Mouse (Mus musculus): ENCODE data around the gene Srbd1.

The Srbd1 gene

DNA sequence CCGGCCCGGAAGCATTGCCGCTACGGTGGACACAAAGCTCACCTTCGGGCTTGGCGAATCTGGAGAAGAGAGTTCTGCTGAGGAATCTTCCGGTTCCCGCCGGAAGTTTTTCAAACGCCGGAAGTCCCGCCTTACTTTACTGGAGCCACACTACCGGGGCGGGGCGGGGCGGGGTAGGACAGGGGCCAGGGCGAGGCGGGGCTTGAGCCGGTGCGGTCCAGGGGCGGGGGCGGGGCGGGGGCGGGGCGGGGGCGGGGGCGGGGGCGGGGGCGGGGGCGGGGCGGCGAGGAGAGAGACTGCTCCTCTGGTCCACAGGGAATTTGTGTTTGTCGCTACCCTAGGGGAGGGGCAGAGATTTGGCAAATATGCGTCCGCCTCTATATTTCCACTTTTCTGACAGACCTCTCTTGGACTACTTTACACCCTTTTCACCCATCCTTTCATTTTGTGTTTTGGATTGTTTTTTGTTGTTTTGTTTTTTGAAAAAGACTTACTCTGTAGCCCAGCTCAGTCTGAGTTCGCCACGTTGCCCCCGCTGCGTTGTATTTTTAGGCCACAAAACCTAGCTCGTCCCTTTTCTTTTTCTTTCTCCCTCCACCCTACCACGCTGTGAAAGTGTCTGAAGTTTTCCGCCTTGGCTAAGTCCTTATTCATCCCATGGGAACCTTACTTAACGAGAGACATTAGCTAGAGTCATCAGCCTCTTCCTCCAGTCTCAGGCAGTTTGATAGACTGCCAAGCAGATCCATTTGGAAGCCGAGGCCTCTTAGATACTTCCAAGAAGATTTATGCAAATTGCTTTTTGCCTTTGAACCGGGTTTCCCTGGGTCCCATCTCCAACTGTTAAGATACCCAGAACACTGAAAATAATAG lies at the start of gene Srbd1:
TSS of gene Srbd1 (minus strand) at position 97 of the 873 bp plus-strand sequence.
- in situ Hi-C loops (cut with MboI, MseI), result loop anchor here (25.0 kb wide), 1 partner anchor 1183 kb away; the partner anchor contains the start of gene Ppm1b

DNA sequence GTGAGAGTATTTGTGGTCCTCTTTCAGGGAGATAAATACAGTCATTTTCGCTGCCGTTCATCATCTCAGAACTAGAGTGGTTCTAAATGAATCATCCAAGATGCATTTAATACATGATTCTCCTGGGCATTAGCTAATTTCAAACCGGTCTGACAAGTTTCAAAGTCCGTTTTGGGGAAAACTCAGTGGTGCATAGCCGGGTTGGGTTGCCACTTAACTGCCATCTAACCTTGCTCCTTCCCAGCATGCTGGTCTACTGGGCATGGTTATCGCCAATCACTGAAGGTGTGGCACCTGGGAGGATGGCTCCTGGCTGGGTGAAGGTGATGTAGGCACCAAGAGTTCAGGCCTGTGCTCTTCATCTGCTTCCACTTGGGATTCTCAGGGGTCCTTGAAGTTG lies 49.0 kb upstream of the Srbd1 start:
- in situ Hi-C loops (cut with MboI, MseI), result no loop called here

DNA sequence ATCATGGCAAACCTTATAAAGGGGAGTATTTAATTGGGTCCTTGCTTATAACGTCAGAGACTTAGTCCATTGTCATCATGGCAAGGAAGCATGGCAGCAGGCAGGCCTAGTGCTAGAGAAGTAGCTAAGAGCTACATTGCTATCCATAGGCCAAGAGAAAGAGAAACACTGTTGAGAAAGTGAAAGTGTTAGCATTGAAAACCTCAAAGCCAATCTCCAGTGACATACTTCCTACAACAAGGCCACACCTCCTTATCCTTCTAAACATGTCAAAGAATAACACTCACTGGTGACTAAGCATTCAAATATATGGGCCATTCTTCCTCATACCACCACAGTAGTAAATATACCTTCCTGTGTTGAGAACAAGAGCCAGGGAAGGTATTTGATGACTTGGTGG lies 42.8 kb upstream of the Srbd1 start:
- in situ Hi-C loops (cut with MboI, MseI), result no loop called here

DNA sequence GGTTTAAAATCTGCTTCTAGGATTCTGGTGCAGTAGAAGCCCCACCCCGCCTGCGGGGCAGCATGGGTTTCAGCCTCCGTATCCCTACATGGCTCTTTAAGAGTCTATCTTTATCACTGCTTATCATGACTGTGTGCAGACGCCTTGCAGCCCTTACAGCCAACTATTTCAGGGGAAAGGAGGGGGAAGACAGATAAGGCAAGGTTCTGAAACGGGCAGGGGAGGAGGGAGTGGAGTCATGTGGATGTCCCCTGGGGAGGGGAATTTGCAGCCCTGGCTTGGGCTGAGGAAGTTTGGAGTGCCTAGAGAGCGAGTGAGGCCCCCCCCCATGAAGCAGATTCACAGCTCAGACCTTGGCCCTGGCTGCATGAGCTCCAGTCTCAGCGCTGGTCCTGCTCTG lies 40.6 kb upstream of the Srbd1 start:
- in situ Hi-C loops (cut with MboI, MseI), result no loop called here

DNA sequence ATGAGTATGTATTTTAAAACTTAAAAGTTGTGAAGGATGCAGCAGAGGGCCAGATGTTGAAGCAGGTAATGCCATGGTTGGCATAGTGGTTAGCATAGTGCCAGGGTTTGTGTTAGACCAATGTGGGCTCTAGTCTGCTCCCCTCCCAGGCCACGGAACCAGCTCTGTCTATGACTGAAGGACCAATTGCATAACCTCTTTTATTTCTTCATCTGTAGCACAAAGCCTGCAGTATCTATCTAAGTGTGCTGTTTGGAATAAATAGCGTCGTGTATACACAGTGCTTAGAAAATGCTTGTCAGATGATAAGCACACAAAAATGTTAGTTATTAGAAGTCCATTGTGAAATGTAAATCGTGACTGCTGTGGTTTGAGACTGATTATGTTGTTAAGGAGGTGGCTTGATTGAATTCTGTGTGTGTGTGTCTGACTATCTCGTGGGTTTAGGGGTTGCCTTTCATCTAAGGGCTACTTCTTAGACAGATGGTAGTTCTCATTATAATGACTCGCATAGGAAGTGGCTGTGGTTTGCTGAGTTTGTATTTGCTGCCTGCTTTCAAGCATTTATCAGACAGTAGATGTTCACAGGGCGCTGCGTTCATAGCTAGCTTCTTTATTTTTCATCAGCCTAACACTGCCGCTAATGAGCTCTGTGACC lies 39.7 kb upstream of the Srbd1 start:
- in situ Hi-C loops (cut with MboI, MseI), result no loop called here

DNA sequence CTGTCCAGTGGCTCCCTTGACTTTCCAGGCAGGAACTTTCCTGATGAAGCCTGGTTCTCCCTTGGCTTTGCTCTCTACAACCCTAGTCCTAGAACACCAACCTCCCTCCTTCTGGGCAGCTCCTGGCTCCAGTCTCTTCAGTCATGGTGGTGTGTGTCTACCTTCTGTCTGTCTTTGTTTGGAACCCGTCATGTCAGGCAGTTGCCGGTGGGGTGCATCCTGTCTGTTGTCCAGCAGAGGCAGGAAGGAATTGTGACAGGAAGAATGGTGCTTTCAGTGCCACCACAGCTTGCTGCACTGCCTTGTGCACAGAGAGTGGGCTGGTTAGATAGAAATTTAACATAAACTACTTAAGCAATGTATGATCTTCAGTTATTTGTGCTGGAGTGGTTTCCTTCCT lies 38.8 kb upstream of the Srbd1 start:
- in situ Hi-C loops (cut with MboI, MseI), result no loop called here

DNA sequence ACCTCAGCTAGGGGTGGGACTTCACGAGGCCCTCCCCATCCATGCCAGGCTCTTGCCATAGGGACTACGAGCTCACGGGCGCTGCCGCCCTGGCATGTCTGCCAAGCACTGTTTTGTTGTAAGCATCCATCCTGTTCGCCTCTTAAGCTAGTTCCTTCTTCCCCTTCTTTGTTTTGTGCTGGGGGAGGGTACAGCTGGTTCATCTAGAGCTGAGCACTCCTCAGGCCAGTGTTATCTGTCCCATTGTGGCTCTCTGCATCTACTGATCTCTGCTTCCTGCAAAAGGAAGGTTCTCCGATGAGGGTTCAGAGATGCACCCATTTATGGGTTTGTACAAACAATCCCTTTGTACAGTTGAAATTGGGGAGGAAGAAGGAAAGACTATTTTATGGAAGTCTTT lies 31.7 kb upstream of the Srbd1 start:
- in situ Hi-C loops (cut with MboI, MseI), result no loop called here

DNA sequence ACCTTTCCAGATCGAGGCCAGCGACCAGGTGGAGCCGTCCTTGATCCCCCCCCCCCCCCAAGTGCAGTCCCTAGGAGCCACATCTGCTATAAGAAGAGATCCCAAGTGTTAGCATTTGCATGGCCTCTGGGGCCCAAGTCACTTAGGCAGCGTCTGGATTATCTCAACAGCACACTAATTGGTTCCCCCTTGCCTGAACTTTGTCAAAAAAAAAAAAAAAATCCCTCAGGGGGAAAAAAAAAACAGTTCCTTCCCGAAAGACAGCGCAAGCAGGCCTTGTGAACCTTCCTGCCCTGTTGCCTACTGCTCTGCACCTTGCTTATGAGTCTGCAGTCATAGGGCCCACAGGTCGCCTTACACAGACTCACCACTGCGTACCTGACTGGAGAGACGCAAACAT lies 30.5 kb upstream of the Srbd1 start:
- in situ Hi-C loops (cut with MboI, MseI), result no loop called here

DNA sequence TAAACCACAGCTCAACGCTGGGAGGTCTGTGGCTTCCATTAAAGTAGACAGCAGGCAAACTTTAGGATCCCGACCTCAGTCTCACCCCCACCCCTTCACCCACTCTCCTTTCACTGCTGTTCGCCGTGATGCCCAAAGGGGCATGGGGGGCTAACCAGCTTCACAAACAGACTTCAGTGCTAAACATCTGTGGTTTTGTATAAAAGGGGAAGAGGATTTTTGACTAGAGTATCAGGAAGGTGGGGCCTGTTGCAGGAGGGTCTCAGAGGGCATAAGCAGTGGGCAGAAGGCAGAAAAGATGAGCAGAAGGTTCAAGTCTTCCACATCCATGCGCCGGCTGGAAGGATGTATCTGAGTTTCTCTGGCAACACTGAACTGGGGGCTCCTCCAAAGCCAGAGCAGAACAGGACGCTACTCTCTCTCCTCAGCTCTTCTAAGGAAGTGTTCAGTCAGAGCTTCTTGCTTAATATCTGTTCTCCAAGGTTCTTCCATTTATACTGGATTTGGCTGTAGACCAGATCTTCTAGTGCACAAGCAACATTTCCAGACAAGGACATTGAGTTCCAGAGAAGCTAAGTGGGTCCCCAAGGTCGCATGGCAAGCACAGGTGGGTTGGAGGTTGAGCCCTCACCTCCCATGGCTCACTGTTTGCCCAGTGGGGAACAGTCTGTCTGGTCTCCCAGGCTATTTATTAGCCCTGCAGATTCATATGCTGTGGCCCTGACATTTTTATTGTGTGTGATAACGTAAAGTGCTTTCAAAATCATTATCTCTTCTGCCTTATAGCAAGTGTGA lies 25.4 kb upstream of the Srbd1 start:
- in situ Hi-C loops (cut with MboI, MseI), result no loop called here

DNA sequence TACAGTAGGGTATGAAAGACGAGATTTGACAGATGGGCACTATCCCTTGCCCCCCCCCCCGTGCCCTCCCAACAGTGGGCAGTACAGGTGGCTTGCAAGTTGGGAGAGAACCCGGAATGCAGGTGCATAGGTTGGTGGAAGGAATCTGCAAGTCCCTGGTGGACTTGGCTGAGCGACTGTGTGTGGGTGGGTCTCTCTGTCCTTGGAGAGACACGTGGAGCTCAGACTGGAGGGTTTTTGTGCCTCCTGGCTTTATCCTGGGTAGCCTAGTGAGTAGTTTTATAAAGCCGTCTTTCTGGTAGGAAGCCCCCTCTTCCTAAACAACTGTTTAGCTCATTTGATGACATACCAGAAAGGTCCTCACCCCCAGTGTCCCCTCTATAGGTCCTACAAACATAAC lies 24.1 kb upstream of the Srbd1 start:
- in situ Hi-C loops (cut with MboI, MseI), result loop anchor here (5.0 kb wide), 1 partner anchor 268 kb away; no protein-coding TSS in a partner anchor

DNA sequence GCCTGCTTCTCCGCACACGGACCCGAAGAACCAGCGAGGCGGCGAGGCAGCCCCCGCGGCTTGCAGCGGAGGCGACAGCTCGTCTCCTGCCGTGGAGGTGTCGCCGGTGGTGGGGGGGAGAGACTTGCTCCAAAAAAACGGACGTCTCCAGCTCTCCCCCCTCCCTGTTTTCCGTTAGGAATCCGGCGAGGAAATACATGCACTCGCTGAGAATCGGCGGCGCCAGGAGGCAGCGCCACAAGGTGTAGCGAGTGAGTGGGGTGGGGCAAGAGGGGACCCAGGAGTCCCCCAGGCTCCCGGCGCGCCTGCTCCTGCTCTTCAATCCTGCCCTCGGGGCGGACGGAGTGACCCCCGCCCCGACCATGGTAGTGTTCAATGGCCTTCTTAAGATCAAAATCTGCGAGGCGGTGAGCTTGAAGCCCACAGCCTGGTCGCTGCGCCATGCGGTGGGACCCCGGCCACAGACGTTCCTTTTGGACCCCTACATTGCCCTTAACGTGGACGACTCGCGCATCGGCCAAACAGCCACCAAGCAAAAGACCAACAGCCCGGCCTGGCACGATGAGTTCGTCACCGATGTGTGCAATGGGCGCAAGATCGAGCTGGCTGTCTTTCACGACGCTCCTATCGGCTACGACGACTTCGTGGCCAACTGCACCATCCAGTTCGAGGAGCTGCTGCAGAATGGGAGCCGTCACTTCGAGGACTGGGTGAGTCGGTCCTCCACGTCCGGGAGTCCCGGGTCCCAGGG lies 23.4 kb upstream of the Srbd1 start:
- in situ Hi-C loops (cut with MboI, MseI), result loop anchor here (5.0 kb wide), 1 partner anchor 269 kb away; no protein-coding TSS in a partner anchor

DNA sequence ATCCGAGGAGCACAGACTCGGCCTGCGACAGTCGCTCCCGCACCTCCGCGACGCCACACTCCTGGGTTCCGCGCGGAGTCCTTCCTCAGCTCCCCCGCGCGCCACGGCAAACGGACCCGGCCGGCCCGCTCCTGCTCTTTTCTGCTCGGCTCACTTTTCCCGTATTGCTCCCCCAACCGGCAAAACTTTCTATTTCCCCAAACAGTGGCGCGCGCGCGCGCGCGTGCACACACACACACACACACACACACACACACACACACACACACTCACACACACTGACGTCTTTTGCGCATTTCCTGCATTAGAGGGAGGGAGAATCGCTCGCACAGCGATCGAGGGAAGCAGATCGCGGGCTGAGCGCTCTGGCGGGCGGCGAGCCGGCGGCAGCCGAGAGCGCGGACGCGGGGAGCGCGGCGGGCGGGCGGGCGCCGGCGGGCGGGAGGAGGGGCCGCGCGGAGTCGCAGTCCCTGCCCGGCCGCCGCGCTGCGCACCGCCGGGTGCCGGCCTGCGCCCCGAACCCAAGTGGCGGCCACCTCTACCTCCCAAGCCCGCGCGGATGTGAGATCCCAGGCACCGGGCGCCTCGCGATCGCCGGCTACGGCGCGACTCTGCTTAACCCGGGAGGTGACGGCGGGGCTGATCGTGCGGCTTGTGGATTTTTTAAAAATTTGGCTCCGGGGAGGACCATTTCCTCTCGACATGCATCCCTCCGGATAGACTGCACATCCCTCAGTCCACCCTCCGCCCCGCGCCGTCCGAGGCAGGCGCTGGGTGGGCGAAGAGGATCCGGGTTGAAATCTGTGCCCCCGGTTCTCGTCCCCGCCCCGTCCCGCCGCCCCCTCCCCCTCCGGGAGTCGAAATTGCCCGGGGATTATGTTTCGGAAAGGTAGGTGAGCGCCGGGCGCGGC lies 22.6 kb upstream of the Srbd1 start, which contains the start of gene Prkce:
TSS of gene Prkce (plus strand) at position 466 of the 911 bp plus-strand sequence.
- in situ Hi-C loops (cut with MboI, MseI), result loop anchor here (5.0 kb wide), 1 partner anchor 270 kb away; no protein-coding TSS in a partner anchor

DNA sequence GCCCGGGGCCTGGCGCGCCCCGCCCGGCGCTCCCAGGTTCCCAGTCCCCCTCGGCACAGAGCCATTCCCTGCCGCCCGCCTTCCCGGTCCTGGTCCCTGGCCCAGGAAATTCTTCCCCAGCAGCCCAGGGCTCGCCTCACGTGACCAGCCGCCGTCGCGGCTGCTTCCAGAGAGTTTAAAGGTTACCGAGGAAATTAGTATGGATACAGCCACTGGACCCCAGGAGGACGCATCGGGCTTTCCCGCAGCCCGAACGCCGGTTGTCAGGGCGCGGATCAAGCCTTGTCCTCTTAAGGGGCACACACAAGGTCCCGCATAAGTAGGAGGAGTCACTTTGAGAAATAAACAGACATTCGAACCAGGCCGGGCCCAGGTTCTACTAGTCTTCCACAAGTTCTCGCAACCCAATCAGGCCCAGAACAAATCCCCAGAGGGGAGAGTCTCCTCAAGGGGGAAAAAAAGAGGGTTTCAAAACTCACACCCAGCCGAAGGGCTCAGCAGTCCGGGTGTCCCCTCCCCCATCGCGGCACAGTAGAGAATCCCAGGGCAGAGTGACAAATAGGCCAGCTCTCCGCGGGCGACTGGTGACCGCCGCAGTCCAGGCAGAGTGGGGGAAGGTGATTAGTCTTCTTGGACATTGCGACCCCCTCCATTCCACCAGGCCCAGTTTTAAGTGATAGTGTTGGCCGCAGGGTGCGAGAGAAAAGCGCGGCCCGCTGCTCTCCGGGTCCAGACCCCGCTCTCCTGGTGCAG lies 21.8 kb upstream of the Srbd1 start:
- in situ Hi-C loops (cut with MboI, MseI), result loop anchor here (5.0 kb wide), 1 partner anchor 271 kb away; no protein-coding TSS in a partner anchor

DNA sequence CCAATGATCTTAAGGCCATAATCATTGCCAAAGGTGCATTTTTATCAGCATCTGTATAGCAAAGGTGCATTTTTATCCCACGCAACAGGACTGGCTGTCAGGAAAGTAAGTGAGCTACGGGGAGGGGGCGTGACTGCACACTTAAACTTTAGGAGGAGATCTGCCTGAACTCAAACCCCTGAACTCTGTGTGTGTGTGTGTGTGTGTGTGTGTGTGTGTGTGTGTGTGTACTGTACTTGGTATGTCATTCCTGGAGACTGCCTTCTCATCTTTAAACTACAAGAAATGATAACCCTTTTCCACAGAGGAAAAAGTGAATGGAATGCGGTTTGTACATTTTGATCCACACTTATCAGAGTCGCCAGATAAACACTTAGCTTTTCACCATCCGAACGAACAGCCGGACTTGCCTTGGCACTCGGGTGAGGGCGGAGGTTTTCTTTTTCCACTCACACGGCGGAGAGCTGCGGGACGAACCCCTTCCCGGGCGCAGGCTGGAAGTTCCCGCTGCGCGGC lies 21.1 kb upstream of the Srbd1 start:
- in situ Hi-C loops (cut with MboI, MseI), result loop anchor here (5.0 kb wide), 1 partner anchor 271 kb away; no protein-coding TSS in a partner anchor

DNA sequence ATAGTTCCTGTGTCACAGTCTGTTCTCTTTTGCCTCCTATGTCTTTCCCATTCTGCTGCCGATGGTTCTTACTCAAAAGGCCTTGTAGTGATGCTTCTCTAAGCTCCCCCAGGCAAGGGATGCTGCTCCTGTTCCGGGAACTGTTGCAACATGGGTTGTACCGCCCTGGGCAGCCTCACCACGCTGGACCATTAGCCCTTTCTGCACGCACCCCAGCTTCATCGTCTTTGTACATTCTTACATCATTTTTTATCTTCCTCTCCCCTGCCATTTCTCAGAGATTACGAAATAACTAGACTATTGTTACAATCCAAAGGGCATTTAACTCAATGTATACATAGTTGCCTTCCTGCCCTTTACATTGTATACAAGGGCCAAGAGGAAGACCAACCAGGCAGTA lies 19.4 kb upstream of the Srbd1 start:
- in situ Hi-C loops (cut with MboI, MseI), result no loop called here

DNA sequence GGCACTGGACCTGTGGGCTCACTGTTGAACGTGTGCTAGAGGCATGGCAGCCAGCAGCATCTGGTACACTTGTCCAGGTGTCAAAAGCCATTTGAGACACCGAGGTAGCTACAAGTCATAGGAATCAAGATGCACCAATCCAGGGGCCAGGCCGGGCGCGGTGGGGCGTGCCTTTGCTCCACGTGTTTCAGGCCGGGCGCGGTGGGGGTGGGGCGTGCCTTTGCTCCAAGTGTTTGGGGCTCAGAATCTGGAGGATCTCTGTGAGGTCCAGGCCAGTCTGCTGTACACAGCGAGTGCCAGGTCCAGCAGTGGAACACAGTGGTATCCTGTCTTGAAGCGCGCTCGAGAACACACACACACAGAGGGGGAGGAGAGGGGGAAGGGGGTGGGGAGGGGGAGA lies 17.7 kb upstream of the Srbd1 start:
- in situ Hi-C loops (cut with MboI, MseI), result no loop called here

DNA sequence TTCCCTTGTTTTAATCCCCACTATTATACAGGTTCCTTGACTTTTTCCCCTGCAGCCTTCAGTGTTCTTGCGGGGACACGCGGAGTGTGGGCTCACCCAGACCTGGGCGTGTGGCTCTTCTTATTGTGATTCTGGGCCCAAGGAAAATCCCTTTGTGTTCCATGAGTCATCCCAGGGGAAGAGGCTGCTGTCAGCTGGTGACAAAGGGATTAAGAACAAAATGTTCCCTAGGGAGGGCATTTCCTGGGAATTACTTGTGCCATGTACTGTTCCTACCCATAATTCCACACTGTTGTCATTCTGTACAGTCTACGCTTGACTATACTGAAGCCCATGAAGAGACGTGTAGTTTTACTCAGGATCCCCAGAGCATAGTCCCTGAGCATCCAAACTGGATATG lies 12.0 kb upstream of the Srbd1 start:
- in situ Hi-C loops (cut with MboI, MseI), result no loop called here

DNA sequence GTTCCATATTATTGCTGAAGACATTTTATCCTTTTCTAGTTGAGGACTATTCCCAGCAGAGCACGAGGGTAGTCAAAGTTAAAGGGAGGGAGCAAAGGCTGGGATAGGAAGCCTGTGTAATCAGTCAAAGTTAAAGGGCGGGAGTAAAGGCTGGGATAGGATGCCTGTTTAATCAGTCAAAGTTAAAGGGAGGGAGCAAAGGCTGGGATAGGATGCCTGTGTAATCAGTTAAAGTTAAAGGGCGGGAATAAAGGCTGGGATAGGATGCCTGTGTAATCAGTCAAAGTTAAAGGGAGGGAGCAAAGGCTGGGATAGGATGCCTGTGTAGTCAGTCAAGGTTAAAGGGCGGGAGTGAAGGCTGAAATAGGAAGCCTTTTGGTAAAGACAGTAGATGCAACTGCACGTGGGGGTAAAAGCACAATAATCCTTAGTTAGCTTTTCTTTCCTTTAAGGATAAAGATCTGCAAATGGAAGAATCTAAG lies 5.9 kb upstream of the Srbd1 start:
- in situ Hi-C loops (cut with MboI, MseI), result no loop called here

DNA sequence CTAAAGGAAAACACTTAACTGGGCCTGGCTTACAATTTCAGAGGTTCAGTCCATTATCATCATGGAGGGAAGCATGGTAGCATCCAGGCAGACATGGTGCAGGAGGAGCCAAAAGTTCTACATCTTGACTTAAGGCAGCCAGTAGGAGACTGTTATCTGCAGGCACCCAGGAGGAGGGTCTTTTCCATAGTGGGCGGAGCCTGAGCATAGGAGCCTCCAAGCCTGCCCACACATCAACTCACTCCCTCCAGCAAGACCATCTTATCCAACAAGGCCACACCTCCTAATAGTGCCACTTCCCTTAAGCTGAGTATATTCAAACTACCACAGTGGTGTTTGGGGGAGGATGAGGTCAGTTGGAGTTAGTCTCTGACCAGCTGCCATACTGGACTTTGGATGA lies 4.8 kb upstream of the Srbd1 start:
- in situ Hi-C loops (cut with MboI, MseI), result loop anchor here (25.0 kb wide), 1 partner anchor 1187 kb away; the partner anchor contains the start of gene Ppm1b

Data from T-helper 1 cell (primary cell).